Mouse (Mus musculus) spleen, adult 2 months (tissue): ENCODE data around the gene Gm20388.

Experiments used
- CTCF ChIP-seq: fragments of 200-500 bp; IDR thresholded peaks from 2 replicates; pipeline ENCODE4 v1.5.1; 2011; ENCODE audit warnings: mild to moderate bottlenecking, inconsistent platforms; ENCODE audit not compliant: insufficient read depth, insufficient read length, insufficient replicate concordance; ENCODE audit errors: extremely low read depth
- POLR2A ChIP-seq: fragments of 200-500 bp; IDR thresholded peaks from 2 replicates; pipeline ENCODE4 v1.6.1; 2011; ENCODE audit warnings: low read depth, low read length, inconsistent platforms

- no peak for TF ChIP-seq CTCF
- no peak for TF ChIP-seq POLR2A
These were observed 3002.2 kb downstream of the Gm20388 start for GRCm38 (mm10) chr8:122912871-122913270.
